Mouse (Mus musculus): ENCODE measurements at regions not wholly inside any gene's neighbourhood (a gene's known extent, or its start where the extent isn't known, plus 50 kb on each side); places are given as distances from the start of the nearest gene placed in this dataset.
A peak's percentile ranks its signal among the peaks of the same experiment; 100 is the strongest.
"Not testable (repeated sequence)": the region's sequence is repeated elsewhere in the genome, so short reads cannot be mapped to it uniquely, and the experiment has no call there.

DNA sequence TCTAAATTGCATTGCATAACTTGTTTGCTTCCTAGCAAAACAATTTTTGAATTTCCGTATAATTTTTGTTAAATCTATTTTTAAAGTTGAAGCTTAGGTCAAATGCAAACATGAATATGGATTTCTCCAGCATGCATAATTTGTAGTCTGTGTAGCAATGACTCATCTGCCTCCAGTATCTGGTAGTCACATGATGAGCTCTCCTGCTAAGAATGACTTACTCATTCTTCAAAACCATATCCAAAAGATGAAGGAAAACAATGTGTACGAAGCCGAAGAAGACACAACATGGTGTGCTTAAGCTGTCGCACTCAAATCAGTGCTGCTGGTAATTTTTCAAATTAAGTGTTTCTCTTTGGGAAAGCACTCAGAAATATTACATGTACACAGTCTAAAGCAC, 1453.2 kb upstream of the Gje1 start:
- DNase-seq (ENCODE audit: low spot score), result peak; percentile 33

DNA sequence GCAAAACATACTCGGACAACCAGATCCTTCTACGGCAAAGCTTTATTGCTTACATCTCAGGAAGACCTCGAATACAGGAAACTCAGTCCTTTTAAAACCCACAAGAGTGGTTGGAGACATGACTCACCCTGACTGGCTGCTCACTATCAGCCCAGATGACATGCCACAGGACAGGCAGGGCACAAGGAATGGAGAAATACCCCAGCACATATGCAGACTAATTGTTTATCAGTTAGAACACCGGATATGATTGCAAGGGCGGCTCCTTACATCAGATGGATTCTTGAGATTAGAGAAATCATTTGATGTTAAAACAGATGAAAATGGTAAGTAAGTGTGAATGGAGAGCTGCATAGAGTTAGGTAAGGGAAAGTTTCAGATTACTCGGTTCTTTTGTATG, 1441.5 kb upstream of the Gje1 start:
- DNase-seq (ENCODE audit: low spot score), result not testable (repeated sequence)

DNA sequence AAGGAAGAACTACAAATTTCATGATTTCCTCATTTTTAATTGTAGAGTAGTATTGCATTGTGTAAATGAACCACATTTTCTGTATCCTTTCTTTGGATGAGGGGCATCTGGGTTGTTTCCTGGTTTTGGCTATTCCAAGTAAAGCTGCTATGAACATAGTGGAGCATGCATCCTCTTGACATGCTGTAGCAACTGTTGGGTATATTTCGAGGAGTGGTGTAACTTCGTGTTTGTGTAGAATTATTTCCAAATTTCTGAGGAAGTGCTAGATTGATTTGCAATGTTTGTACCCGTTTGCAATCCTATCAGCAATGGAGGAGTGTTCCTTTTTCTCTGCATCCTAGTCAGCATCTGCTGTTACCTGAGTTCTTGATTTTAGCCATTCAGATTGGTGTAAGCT, 1440.4 kb upstream of the Gje1 start:
- no peak for DNase-seq (ENCODE audit: low spot score)

DNA sequence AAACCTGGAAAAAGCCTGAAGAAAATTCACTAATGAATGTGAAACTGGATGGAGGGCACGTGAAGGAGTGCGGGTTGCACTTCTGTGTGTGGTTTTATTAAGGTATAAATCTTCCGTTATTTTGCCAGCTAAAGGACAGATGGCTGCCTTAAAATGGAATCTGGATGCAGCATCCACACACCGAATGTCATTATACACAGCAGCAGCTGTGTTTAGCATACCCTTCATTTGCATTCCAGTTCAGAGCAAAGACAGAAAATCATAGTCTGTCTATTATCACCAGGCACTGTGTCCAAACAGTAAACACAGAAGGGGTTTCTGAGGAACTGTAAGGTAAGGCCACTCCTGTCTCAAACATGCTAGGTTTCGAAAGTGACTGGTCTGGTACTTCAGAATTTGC, 1438.9 kb upstream of the Gje1 start:
- no peak for DNase-seq (ENCODE audit: low spot score)

DNA sequence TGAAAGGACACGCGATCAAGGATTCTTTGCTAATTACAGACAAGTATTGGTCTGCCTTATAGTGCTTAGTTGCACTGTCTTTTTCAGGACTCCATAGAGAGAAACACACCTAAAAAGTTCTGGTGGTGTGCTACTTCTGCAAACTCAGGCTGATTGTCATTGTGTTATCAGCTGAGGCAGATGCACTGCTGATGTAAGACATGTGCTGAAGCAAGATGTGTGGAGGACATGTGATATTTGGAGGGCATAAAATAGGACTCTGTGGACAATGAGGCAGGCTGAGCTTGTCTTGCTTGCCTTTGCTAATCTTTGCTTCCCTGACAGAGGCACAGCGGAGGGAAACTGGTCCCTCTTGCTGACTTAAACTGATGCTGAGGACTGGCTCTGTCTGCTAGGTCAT, 1431.0 kb upstream of the Gje1 start:
- no peak for DNase-seq (ENCODE audit: low spot score)

DNA sequence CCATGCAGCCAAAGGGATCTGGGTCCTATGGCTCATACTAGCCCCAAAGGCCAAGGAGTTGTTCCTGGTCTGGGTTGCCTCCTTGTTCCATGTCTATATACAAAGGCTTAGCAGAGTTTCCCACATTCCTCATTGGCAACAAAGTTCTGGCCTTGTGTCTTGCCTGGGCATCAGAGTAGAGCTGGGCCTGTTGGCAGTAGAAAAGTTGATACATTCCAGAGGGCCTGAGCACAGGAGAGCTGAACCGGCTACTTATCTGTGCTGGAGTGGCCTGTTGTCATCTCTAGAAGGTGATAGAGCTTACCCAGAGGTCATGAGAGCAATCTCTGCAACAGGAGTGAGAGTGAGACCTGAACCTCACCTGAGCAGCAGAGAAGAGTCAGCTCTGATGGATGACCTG, 1427.4 kb upstream of the Gje1 start:
- DNase-seq (ENCODE audit: low spot score), result no peak

DNA sequence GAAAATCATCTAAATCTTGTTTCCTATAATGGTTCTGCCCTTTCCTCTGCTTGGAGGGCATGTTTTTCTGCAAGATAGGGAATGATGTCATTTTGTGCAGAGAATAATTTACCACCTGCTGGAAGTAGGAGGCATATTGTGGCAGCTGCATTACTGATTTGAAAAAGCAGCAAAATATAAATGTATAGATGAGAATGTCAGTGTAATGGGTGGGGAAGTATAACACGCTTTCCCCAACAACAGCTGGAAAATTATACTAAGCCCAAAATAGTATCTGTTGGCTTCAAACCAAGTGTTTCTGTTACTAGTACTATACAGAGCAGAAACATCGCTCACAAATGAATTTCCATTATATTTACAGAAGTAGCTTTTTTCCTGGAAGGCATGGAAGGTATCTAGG, 1405.9 kb upstream of the Gje1 start:
- DNase-seq (ENCODE audit: low spot score), result no peak

DNA sequence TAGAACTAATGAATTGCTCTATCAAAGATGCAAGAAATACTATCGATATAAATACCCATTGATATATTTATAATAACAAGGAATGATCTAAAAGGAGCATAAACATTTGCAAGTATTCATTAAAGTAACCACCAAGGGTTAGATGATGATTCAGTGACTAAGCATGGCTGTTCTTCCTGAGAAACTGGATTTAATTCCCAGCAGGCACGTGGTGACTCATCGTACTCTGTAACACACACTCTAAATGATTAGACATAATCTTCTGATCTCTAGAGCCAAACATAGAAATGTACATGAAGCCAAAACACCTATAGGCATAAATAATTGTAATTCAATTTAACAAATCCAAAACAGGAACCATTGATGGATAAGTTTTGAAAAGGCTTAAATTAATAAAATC, 1370.2 kb upstream of the Gje1 start:
- DNase-seq (ENCODE audit: low spot score), result no peak

DNA sequence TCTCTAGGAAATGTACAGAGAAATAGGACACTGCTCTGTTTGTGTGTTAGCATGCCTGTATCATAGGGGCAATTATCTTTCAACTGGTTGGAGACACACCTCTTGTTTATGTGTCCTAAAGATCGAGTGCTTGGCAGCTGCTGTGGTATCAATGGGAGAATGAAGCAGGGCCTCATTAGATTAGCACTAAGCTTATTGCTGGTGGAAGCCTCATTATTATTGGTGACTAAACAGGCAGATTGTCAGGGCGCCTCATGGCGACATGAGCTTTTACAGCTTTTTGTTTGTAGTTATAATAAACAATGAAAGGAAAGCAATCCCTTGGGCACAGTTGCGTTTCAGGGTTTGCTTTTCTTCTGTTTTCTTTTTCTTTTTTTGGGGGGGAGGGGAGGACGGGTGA, 1335.0 kb upstream of the Gje1 start:
- DNase-seq (ENCODE audit: low spot score), result no peak

DNA sequence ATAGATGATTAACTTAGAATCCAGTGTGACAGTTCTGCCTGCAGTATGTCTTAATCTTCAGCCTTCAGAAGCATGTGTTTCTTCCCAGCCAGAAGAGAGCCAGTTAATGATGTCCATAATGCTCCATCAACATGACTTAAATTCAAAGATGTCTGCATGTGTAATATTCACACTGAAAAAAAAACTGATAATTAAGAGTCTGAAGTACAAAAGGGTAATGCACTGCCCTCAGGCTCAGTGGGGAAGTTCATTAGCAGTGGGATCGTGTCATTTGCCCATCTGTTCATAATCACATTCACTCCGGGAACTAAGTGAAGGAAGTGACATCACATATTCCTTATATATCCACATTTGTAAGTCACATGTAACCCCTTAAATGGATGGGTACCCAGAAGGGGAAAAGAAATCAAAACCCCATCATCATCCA, 1334.5 kb upstream of the Gje1 start:
- no peak for DNase-seq (ENCODE audit: low spot score)

DNA sequence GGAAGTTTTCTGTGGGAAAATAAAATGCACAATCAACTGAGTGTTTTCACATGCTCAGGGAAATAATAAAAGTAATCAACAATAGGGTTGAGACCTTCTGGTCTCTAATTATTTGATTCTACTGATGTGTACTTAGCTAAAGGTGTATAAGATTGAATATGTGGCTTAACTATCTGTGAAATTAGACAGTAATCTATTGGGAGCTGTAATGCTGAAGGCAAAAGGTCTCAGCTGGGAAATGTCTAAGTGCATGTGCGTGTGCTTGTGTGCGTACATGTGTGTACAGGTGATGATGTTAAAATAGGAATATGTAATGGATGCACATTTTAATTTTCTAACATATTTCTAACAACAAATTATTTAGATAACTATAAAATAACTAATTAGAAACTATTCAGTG, 1318.2 kb upstream of the Gje1 start:
- no peak for DNase-seq (ENCODE audit: low spot score)

DNA sequence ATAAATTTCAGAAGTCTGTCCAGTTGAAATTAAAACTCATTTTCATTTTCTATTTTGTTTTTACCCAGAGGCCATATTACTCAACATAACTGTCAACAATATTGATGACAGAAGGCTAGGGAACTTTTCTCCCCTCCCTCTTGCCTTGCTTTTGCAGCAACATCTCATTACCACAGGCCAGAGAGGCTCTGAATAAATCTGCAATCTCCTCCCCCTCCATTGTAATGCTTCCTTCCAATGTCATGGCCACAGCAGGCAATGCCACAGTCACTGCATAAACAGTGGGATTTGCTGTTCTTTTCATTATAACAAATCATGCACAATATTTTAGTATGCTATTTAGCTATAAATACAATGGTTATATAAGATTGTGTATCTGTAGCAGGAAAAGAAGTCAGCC, 1315.1 kb upstream of the Gje1 start:
- peak; percentile 77 for DNase-seq (ENCODE audit: low spot score)

DNA sequence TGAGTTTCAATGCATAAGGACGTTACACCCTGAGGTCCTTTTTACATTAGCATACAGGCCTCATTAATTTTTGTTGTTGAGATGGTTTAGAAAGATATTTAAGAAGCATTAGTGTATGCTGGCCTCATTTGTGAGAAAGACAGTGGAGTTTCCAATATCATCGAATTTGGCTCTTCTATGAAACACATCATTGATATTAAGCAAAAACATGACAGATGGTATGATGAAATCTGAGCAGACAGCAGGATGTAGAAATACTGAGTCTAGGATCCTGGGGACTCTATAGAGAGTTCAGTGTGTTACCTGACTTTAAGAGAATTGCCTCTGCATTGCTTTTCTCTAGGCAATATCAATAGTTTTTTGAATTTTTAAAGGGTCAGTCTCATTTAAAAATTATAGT, 1312.8 kb upstream of the Gje1 start:
- DNase-seq (ENCODE audit: low spot score), result peak; percentile 28

DNA sequence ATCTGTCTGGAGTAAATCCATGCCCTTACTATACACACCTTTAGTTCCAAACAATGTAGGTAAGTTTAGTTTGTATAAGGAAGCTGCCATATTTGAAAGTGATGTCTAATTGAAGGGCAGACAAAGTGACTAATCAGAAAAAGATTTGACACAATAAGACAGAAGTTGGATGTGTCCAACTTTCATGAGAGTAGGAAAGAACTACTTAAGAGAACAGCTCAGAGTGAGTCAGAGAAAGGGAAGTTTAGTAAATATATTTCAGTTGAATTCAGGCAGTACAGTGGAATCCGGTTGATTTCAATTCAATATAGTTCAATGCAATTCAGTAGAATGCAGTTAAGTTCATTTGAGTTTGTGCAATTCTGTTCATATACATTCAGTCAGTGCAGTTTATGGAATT, 1296.8 kb upstream of the Gje1 start:
- DNase-seq (ENCODE audit: low spot score), result no peak

DNA sequence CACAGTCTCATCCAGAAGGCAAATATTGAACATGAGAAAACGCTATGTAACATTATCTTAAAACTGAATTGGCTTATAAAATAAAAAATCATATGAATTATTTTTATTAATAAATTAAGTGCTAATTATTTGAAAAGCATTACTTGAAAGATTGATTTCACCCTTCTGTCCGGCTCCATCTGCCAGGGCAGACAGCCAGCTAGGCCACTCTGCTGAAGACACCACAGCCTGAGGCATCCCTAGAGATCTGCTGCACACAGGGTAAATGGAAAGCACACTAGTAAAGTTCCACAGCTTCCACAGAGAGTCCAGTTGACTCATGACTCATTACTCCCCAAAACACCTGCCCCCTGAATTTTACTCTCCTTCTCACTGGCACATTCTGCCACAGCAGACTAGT, 1283.2 kb upstream of the Gje1 start:
- DNase-seq (ENCODE audit: low spot score), result peak; percentile 31

DNA sequence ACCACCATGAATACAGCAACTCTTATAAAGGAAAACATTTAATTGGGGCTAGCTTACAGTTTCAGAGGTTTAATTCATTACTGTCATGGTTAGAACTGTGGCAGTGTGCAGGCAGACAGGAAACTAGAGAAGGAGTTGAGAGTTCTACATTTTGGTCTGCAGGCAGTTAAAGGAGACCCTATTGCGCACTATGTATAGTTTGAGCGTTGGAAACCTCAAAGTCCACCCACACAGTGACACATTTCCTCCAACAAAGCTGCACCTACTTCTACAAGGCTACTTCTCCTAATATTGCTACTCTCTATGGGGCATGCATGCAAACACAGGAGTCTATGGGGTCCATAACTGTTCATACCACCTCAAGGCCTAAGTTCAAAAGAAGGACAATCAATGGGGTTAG, 1275.3 kb upstream of the Gje1 start:
- no peak for DNase-seq (ENCODE audit: low spot score)

Measured in adipocyte (in vitro differentiated cells).